Mouse (Mus musculus): Measurements from ENCODE around the gene Unc5cl.

GRCm38 (mm10) chr17:48443542-48444145, 11.1 kb upstream of the Unc5cl start:
- TF ChIP-seq CTCF (IDR thresholded peaks at IDR 0.05; ENCODE audit: extremely low read depth, insufficient read depth, insufficient read length, insufficient replicate concordance): no peak
- TF ChIP-seq POLR2A (IDR thresholded peaks at IDR 0.05; ENCODE audit: low read depth, low read length): no peak
